Mouse (Mus musculus): ENCODE measurements at regions not wholly inside any gene's neighbourhood (a gene's known extent, or its start where the extent isn't known, plus 50 kb on each side); places are given as distances from the start of the nearest gene placed in this dataset.
A peak's percentile ranks its signal among the peaks of the same experiment; 100 is the strongest.

DNA sequence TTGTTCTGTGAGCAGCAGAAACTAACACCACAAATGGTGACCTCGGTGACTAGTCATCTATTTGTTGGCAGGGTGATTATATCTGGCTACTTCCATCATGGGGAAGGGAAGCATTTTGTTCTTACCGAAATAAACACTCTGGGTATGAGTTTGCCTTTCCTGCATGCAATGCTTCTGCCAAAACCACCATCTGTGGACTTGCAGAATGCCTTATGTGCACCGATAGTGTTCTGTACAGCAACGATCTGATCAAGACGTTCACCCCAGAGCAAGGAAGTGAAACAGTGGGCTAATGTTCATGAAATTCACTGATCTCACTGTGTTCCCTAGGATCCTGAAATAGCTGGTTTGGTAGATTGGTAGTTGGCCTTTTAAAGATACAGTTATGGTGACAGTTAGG is 96.3 kb upstream of the Adcy1 start:
- H3K36me3 ChIP-seq: no peaks in the 10 kb centered on the region
- H3K27me3 ChIP-seq: no peaks in the 10 kb centered on the region
- 0 out of 2 replicates have a peak, but pooled peaks cover 3% of the 10 kb centered on the region for H3K9me3 ChIP-seq
- no peak for ATAC-seq (ENCODE audit: low read depth)
- no peak overlapping the region for H3K27ac ChIP-seq (replicated peaks)
- H3K4me1 ChIP-seq (replicated peaks): no peaks in the 10 kb centered on the region
- no peak overlapping the region for H3K9ac ChIP-seq
- no peak overlapping the region for H3K4me2 ChIP-seq
- H3K4me3 ChIP-seq: no peak overlapping the region
- WGBS: 84% methylated on average over 5 of the region's 5 CpGs

DNA sequence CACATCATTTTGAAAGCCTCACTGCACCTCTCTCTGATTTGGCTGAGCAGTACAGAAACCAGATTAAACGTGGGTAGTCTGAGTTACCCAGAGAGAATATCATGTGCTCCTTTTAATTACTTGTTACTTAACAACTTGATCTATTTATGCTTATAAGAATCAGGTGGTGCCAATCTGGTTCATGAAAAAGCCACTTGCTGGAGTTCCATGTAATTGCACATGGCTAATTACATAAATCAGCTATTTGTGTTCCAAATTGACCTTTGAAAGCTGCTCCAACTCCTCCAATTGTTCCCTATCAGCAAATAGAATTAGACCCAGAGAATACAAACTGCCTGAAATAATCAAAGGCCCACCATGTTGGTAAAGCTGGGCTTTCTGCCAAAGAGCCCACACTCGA is 98.8 kb upstream of the Adcy1 start:
- WGBS: 57% methylated on average over 2 of the region's 2 CpGs
- Histone ChIP-seq H3K4me2 (no peak overlapping the region), H3K4me1 (replicated peaks) (no peaks in the 10 kb centered on the region), H3K27ac (replicated peaks) (no peak overlapping the region), H3K27me3 (no peaks in the 10 kb centered on the region), H3K4me3 (no peak overlapping the region), H3K9ac (no peak overlapping the region), H3K9me3 (0 out of 2 replicates have a peak, but pooled peaks cover 3% of the 10 kb centered on the region), H3K36me3 (no peaks in the 10 kb centered on the region)
- no peak for ATAC-seq (ENCODE audit: low read depth)

DNA sequence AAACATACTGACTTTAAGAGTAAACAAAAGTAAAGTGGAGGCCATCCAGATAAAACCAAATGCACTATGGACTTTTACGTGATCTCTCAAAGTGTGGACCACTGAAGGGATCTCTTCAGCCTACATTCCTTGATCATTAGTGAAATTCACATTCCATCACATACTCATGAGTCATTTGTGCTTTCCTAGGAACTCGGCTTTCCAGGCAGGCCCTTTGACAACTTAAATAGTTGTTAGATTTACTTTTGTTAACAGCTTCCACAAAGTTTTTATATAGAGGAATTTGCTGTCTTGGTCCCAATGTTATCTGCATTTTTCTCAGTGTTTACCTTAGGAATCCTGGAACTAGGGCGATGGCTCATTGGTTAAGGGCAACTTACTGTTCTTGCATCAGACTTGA is 99.7 kb upstream of the Adcy1 start:
- H3K27me3 ChIP-seq: no peaks in the 10 kb centered on the region
- no peak overlapping the region for H3K4me2 ChIP-seq
- H3K36me3 ChIP-seq: no peaks in the 10 kb centered on the region
- no peak overlapping the region for H3K9ac ChIP-seq
- no peak overlapping the region for H3K4me3 ChIP-seq
- ATAC-seq (ENCODE audit: low read depth): no peak
- H3K9me3 ChIP-seq: 0 out of 2 replicates have a peak, but pooled peaks cover 3% of the 10 kb centered on the region
- no peaks in the 10 kb centered on the region for H3K4me1 ChIP-seq (replicated peaks)
- 90% methylated on average over 3 of the region's 3 CpGs for WGBS
- H3K27ac ChIP-seq (replicated peaks): no peak overlapping the region

DNA sequence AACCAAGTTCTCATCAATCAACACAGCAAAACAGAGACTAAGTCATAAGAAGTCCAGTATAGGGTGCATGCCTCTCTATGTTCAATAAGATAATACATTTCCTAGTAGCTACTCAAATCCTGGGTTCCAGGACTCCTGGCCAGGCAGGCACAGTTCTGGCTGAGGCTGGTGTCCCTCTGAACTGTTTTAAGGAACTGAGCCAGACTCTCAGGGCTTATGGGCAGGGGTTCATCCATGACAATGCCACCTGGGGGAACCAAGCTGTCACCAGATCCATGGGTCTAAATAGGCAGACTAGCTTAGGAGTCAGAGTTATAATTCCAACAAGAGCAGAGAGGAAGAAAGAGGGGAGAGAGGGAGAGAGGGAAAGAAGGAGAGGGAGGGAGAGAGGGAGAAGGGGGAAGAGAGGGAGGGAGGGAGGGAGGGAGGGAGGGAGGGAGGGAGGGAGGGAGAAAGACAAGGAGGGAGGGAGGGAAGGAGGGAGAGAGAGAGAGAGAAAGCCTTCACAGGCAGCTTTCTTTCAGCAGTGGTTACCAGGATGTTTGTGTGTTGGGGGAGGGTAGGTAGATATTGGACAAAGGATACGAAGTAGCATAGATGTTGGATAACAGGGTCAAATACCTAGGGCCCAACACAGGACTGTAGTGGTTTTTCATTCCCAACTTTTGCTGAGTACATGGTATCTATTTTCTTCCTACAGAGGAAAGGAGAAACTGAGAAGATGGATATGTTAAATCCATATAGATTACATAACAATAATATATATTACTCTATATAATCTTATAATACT is 100.3 kb upstream of the Adcy1 start:
- ATAC-seq (ENCODE audit: low read depth): no peak
- Histone ChIP-seq H3K4me3 (no peak overlapping the region), H3K27ac (replicated peaks) (no peak overlapping the region), H3K4me1 (replicated peaks) (no peaks in the 10 kb centered on the region), H3K9ac (no peak overlapping the region), H3K4me2 (no peak overlapping the region), H3K36me3 (no peaks in the 10 kb centered on the region), H3K9me3 (no peaks in the 10 kb centered on the region), H3K27me3 (no peaks in the 10 kb centered on the region)
- WGBS: 87% methylated on average over 1 of the region's 1 CpGs

DNA sequence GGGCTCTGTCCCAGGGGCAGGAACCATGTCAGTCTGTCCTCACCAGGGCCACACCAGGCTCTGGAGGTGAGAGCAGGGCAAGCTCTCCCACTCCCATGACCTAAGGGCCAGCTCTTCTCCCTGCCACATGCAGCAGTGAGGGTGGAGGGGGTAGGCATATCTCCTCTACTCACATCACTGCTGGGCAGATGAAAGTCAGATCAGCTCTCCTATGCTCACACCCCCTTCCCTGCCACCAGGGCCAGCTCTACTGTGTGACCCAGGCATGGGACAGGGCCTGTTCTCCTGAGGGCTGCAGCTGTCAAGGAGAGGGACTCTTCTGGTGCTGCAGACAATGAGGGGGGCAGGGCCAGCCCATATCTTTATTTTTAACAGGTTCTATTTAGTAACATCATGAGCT is 101.0 kb upstream of the Adcy1 start:
- no peak overlapping the region for H3K9ac ChIP-seq
- H3K4me3 ChIP-seq: no peak overlapping the region
- no peaks in the 10 kb centered on the region for H3K4me1 ChIP-seq (replicated peaks)
- ATAC-seq (ENCODE audit: low read depth): no peak
- no peaks in the 10 kb centered on the region for H3K27me3 ChIP-seq
- no peaks in the 10 kb centered on the region for H3K9me3 ChIP-seq
- H3K27ac ChIP-seq (replicated peaks): no peak overlapping the region
- H3K36me3 ChIP-seq: no peaks in the 10 kb centered on the region
- no peak overlapping the region for H3K4me2 ChIP-seq

DNA sequence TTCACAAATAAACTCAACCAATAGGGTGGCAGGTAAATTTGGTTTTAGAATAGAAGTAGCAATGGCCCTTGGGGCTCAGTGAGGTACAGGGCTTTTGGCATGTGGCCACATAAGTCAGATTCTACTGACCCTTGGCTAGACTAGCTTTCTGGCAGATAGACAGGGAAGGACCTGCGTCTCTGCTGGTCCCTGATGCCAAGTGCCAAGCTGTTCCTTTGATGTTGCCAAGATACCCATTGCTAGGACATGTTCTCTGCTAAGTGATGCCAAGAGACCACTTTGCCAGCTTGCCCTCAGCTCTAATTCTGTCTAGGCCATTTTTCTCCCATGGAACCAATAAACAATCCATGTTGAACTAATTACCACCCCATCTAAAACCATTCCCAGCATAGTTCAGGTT is 110.5 kb upstream of the Adcy1 start:
- Histone ChIP-seq H3K4me1 (replicated peaks) (0 out of 2 replicates have a peak, but pooled peaks cover 6% of the 10 kb centered on the region), H3K4me3 (no peak overlapping the region), H3K9me3 (no peaks in the 10 kb centered on the region), H3K27me3 (no peaks in the 10 kb centered on the region), H3K4me2 (no peak overlapping the region), H3K9ac (no peak overlapping the region), H3K27ac (replicated peaks) (no peak overlapping the region), H3K36me3 (no peaks in the 10 kb centered on the region)
- ATAC-seq (ENCODE audit: low read depth): no peak
- WGBS: 61% methylated on average over 1 of the region's 1 CpGs

DNA sequence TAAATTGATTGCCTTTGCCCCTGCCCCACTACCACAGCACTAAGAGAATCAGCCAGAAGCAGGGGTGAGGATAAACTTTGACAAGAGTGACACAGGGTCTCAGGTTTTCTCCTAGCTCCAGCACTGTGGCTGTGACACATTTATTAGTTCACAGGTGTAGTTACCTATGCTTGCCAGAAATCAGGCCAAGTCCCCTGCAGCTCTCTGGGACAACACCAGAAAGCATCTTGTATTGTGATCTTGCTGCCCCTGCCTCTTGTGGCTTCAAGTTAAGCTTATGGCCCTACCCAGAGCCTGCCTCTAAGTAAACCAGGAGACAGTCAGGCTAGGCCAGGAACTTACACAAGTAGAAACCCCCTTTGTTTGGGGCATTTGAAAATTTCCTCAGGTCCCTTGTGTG is 111.9 kb upstream of the Adcy1 start:
- H3K27ac ChIP-seq (replicated peaks): no peak overlapping the region
- ATAC-seq (ENCODE audit: low read depth): no peak
- 0 out of 2 replicates have a peak, but pooled peaks cover 6% of the 10 kb centered on the region for H3K4me1 ChIP-seq (replicated peaks)
- H3K36me3 ChIP-seq: no peaks in the 10 kb centered on the region
- no peaks in the 10 kb centered on the region for H3K9me3 ChIP-seq
- H3K27me3 ChIP-seq: no peaks in the 10 kb centered on the region
- H3K4me3 ChIP-seq: no peak overlapping the region
- no peak overlapping the region for H3K4me2 ChIP-seq
- no peak overlapping the region for H3K9ac ChIP-seq

DNA sequence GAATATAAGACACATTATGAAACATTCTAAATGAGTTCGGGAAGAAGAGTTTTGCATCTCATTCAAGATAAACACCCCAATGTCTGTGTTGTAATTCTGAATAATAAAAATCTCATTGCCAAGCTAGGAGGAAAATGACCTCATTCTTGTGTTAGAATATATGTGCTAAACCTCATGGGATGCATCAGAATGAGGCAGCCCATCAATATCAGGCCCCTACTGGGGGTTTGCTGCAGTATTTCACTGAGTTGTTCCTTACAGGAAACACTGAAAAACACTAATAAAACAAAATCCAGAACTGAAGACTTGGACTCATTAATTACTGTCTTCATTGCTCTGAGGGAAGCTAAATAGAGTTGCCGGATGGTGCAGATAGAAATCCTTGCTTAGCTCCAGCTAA is 111.6 kb upstream of the Gm11983 start:
- Histone ChIP-seq H3K27me3 (no peaks in the 10 kb centered on the region), H3K4me1 (replicated peaks) (0 out of 2 replicates have a peak, but pooled peaks cover 6% of the 10 kb centered on the region), H3K9ac (no peak overlapping the region), H3K4me3 (no peak overlapping the region), H3K9me3 (no peaks in the 10 kb centered on the region), H3K4me2 (no peak overlapping the region), H3K27ac (replicated peaks) (no peak overlapping the region), H3K36me3 (no peaks in the 10 kb centered on the region)
- ATAC-seq (ENCODE audit: low read depth): no peak
- WGBS: 53% methylated on average over 2 of the region's 2 CpGs

DNA sequence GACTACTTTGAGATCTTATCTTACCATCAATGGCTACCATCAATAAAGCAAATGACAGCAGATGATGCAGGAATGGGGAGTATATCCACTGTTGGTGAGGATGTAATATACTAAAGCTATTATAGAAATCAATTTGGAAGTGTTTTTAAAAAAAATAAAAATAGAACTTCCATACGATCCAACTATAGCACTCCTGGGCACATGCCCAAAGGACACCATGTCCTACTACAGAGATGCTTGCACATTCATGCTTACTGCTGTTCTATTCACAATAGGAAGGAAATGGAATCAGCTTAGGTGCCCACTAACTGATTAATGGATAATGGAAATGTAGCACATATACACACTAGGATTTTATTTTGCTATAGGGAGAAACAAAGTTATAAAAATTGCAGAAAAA is 96.7 kb upstream of the Gm11983 start:
- H3K4me3 ChIP-seq: no peak overlapping the region
- no peaks in the 10 kb centered on the region for H3K36me3 ChIP-seq
- no peak for ATAC-seq (ENCODE audit: low read depth)
- no peaks in the 10 kb centered on the region for H3K4me1 ChIP-seq (replicated peaks)
- no peaks in the 10 kb centered on the region for H3K9me3 ChIP-seq
- no peak overlapping the region for H3K9ac ChIP-seq
- no peak overlapping the region for H3K4me2 ChIP-seq
- H3K27ac ChIP-seq (replicated peaks): no peak overlapping the region
- no peaks in the 10 kb centered on the region for H3K27me3 ChIP-seq
- WGBS: 90% methylated on average over 1 of the region's 1 CpGs

DNA sequence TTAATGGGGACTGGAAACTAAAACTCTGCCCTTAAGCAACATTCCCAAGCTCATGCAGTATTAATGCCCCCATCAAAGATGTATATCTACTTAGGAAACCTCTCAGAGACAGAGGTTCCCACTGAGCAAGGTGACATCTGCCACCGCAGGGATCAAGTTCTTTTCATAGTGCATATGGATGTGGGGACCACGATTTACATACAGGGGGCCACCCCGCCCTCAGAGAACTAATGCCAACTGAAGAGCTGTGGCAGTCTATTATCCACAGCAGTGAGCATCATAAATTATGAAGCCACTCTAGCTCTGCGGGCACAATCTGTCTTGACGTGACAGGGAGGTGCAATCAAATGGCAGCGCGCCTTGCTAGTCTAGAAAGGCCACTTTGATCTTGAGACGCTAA is 88.6 kb upstream of the Gm11983 start:
- Histone ChIP-seq H3K4me3 (no peak overlapping the region), H3K4me2 (no peak overlapping the region), H3K27me3 (no peaks in the 10 kb centered on the region), H3K36me3 (no peaks in the 10 kb centered on the region), H3K9ac (no peak overlapping the region), H3K27ac (replicated peaks) (no peak overlapping the region), H3K9me3 (no peaks in the 10 kb centered on the region), H3K4me1 (replicated peaks) (peaks cover 18% of the 10 kb centered on the region)
- 26% methylated on average over 8 of the region's 8 CpGs for WGBS
- peak; percentile 77 for ATAC-seq (ENCODE audit: low read depth)

DNA sequence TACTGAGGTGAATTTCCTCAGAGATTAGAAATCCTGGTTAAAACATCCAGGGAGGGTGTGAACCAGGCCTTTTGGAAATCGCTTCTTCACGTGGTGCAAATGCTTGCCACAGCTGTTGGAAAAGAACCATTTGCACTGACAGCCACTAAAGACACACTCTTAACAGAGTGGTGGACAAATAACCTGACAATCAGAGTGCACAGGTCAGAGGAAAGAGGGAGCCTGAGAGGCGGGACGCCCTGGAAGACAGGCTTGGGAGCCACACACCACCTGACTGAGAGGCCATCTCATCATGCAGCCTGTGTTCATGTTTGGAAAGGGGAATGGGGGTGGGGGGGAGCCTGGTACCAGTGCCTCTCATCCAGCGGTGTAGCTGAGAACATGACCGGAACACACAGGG is 87.0 kb upstream of the Gm11983 start:
- Histone ChIP-seq H3K36me3 (no peaks in the 10 kb centered on the region), H3K4me3 (no peak overlapping the region), H3K4me1 (replicated peaks) (peaks cover 18% of the 10 kb centered on the region), H3K27me3 (no peaks in the 10 kb centered on the region), H3K9ac (no peak overlapping the region), H3K27ac (replicated peaks) (no peak overlapping the region), H3K4me2 (no peak overlapping the region), H3K9me3 (no peaks in the 10 kb centered on the region)
- WGBS: 47% methylated on average over 6 of the region's 6 CpGs
- ATAC-seq (ENCODE audit: low read depth): no peak

DNA sequence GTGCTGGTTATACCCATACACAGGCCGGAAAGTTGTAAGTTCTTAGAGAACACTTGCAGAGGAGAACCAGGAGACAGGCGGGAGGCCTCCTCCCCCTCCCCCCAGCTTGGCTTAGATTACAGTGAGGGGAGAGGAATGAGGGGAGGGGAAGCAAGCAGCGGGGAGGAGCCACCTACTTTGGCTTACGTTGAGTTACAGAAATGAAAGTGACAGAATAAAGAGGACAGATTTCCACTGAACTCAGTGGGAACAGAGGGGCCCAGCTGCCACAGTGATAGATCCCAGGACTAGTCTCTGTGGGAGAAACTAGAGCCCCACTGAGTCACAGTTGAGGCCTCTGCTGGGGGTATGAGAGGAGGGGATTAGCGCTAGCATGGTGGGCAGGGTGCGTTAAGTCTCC is 86.5 kb upstream of the Gm11983 start:
- Histone ChIP-seq H3K4me3 (no peak overlapping the region), H3K9ac (no peak overlapping the region), H3K27me3 (no peaks in the 10 kb centered on the region), H3K9me3 (no peaks in the 10 kb centered on the region), H3K4me2 (no peak overlapping the region), H3K36me3 (no peaks in the 10 kb centered on the region), H3K27ac (replicated peaks) (no peak overlapping the region), H3K4me1 (replicated peaks) (peaks cover 18% of the 10 kb centered on the region)
- no peak for ATAC-seq (ENCODE audit: low read depth)
- WGBS: 22% methylated on average over 6 of the region's 6 CpGs

DNA sequence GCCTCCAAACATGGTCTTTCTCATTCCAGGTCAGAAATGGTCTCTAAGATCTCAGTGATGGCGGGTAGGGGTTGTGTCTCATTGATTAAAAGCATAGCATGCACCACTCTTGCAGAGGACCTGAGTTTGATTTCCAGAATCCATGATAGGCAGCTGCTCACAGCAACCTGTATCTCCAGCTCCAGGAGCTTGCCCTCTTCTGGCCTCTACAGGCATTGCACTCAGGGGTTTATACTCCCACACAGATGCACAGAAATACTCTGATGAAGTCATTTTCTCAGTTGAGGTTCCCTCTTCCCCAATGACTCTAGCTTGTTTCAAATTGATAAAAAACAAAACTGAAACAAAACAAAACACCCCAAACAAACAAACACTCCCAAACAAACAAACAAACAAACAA is 81.1 kb upstream of the Gm11983 start:
- no peak overlapping the region for H3K4me2 ChIP-seq
- ATAC-seq (ENCODE audit: low read depth): no peak
- peaks cover 23% of the 10 kb centered on the region for H3K9me3 ChIP-seq
- H3K27ac ChIP-seq (replicated peaks): no peak overlapping the region
- H3K27me3 ChIP-seq: no peaks in the 10 kb centered on the region
- H3K4me3 ChIP-seq: no peak overlapping the region
- no peak overlapping the region for H3K9ac ChIP-seq
- H3K4me1 ChIP-seq (replicated peaks): peaks cover 1% of the 10 kb centered on the region; the same call in 1 of the 2 replicates
- WGBS: 93% methylated on average over 1 of the region's 1 CpGs
- H3K36me3 ChIP-seq: no peaks in the 10 kb centered on the region
